Mouse (Mus musculus) liver, embryonic 14.5 days (tissue): Measurements from ENCODE around the gene Lama5. TPM values are rescaled to one million over a fixed set of nuclear protein-coding genes. Genes with fewer than 3 reads are reported as not detected.

Experiments
- ATAC-seq: fragments of 200-750 bp; cut with Nextera tagmentation; 2 replicates; pipeline ENCODE4 v1.8.0; 2017; ENCODE audit warnings: moderate number of reproducible peaks, mild to moderate bottlenecking, moderate library complexity; ENCODE audit not compliant: insufficient read depth
- DNase-seq, 3 experiments: peaks; one replicate each; pipeline ENCODE4 v3.0.0-alpha.2; 2012 to 2013; ENCODE audit warnings: low read depth in 3 of 3, low spot score in 3 of 3
- H3K27ac ChIP-seq: fragments of 300-500 bp; sonication (generic); 2 replicates; pipeline ENCODE4 v1.5.1; 2014; ENCODE audit warnings: moderate library complexity, mild to moderate bottlenecking, control low read depth, inconsistent platforms
- H3K27me3 ChIP-seq: fragments of 300-500 bp; sonication (generic); 2 replicates; pipeline ENCODE4 v1.6.1; 2014; ENCODE audit warnings: mild to moderate bottlenecking, low read length, moderate library complexity; ENCODE audit not compliant: control insufficient read depth, insufficient read depth
- H3K36me3 ChIP-seq: fragments of 300-500 bp; sonication (generic); replicated peaks from 2 replicates; pipeline ENCODE4 v1.6.1; 2014; ENCODE audit warnings: low read depth; ENCODE audit not compliant: control insufficient read depth, insufficient read depth
- H3K4me1 ChIP-seq, 2 experiments: fragments of 200-500 bp in 1 of 2; fragments of 300-500 bp in 1 of 2; sonication (generic) in 1 of 2; replicated peaks; 2 replicates each; pipeline ENCODE4 v1.6.1; 2012 to 2014; ENCODE audit warnings: antibody characterized with exemption in 1 of 2, inconsistent platforms in 1 of 2, low read length in 1 of 2; ENCODE audit not compliant: control insufficient read depth in 2 of 2, insufficient read depth in 2 of 2
- H3K4me2 ChIP-seq: fragments of 300-500 bp; sonication (generic); 2 replicates; pipeline ENCODE4 v1.6.1; 2014; ENCODE audit warnings: low read depth, mild to moderate bottlenecking, control low read depth, moderate library complexity
- H3K4me3 ChIP-seq, 2 experiments: fragments of 200-500 bp in 1 of 2; fragments of 300-500 bp in 1 of 2; sonication (generic) in 1 of 2; 2 replicates each; pipeline ENCODE4 v1.5.1; 2012 to 2014; ENCODE audit warnings: low read depth in 2 of 2, low read length in 2 of 2, mild to moderate bottlenecking in 2 of 2, control low read depth in 1 of 2, inconsistent platforms in 1 of 2, moderate library complexity in 1 of 2; ENCODE audit not compliant: insufficient read depth in 1 of 2
- H3K9ac ChIP-seq: fragments of 300-500 bp; sonication (generic); replicated peaks from 2 replicates; pipeline ENCODE4 v1.6.1; 2014; ENCODE audit warnings: mild to moderate bottlenecking, control low read depth, moderate library complexity
- H3K9me3 ChIP-seq: fragments of 300-500 bp; sonication (generic); 2 replicates; pipeline ENCODE4 v1.6.1; 2016; ENCODE audit warnings: low read length, mixed read lengths; ENCODE audit not compliant: control insufficient read depth
- CTCF ChIP-seq: IDR thresholded peaks from 2 replicates; pipeline ENCODE4 v1.5.1; 2016; ENCODE audit warnings: antibody characterized with exemption, low read depth, control low read depth
- EP300 ChIP-seq: IDR thresholded peaks from 2 replicates; pipeline ENCODE4 v1.6.1; 2016; ENCODE audit warnings: antibody characterized with exemption, low read depth
- WGBS: fragments of 180-500 bp; shearing (Covaris S2); extraction: QIAGEN DNeasy Blood & Tissue Kit; methylation state at CpG from one replicate; pipeline ENCODE4 v1.1.7; 2014; ENCODE audit not compliant: insufficient replicate concordance; 5-methylcytosine and 5-hydroxymethylcytosine counted together
- polyA plus RNA-seq, 2 experiments: library from polyadenylated mRNA; depleted of rRNA in 1 of 2; stranded (reverse) in 1 of 2; unstranded in 1 of 2; fragments of >200 nt; fragmentation: Nextera tagmentation in 1 of 2; extraction: Ambion mirVana in 1 of 2; gene quantifications; 2 replicates each; pipeline versions ENCODE4 v1.2.1 to v1.2.3; 2012 to 2014

Lama5 gene
- polyA plus RNA-seq, 2 experiments = 1.9 to 2.7 TPM

GRCm38 (mm10) chr2:180219145-180219943 lies 6.3 kb downstream of the Lama5 start:
- no peak overlapping the region for H3K4me2 ChIP-seq
- H3K27ac ChIP-seq = no peak overlapping the region
- no peak overlapping the region for H3K9ac ChIP-seq
- H3K9me3 ChIP-seq = no peaks in the 10 kb centered on the region
- WGBS = 71% methylated on average over 15 of the region's 15 CpGs
- H3K4me1 ChIP-seq = no peaks in the 10 kb centered on the region
- H3K27me3 ChIP-seq = peaks cover 8% of the 10 kb centered on the region
- TF ChIP-seq CTCF = no peak
- no peak for TF ChIP-seq EP300
- H3K36me3 ChIP-seq = no peaks in the 10 kb centered on the region
- no peak overlapping the region for H3K4me3 ChIP-seq
- ATAC-seq (no peak), DNase-seq (no peak)

- no peak for TF ChIP-seq CTCF
- no peak for TF ChIP-seq EP300
- no peaks in the 10 kb centered on the region for H3K4me1 ChIP-seq
- peaks cover 1% of the 10 kb centered on the region; the same call in 1 of the 2 replicates for H3K27me3 ChIP-seq
- H3K4me2 ChIP-seq = no peak overlapping the region
- WGBS = 62% methylated on average over 5 of the region's 5 CpGs
- H3K27ac ChIP-seq = no peak overlapping the region
- no peaks in the 10 kb centered on the region for H3K9me3 ChIP-seq
- H3K9ac ChIP-seq = no peak overlapping the region
- DNase-seq (no peak), ATAC-seq (no peak)
- H3K36me3 ChIP-seq = no peaks in the 10 kb centered on the region
- no peak overlapping the region for H3K4me3 ChIP-seq
These were observed 7.0 kb downstream of the Lama5 start for GRCm38 (mm10) chr2:180218677-180219076.

GRCm38 (mm10) chr2:180218241-180218640 lies 7.4 kb downstream of the Lama5 start:
- Histone ChIP-seq H3K27ac (no peak overlapping the region), H3K4me1 (no peaks in the 10 kb centered on the region), H3K9ac (no peak overlapping the region), H3K4me3 (no peak overlapping the region), H3K4me2 (no peak overlapping the region), H3K36me3 (no peaks in the 10 kb centered on the region), H3K27me3 (no peaks in the 10 kb centered on the region; the same call in 1 of the 2 replicates), H3K9me3 (no peaks in the 10 kb centered on the region)
- DNase-seq (no peak), ATAC-seq (no peak)
- 24% methylated on average over 3 of the region's 3 CpGs for WGBS
- TF ChIP-seq CTCF (no peak), EP300 (no peak)

GRCm38 (mm10) chr2:180217587-180217986 lies 8.1 kb downstream of the Lama5 start:
- WGBS = 72% methylated on average over 8 of the region's 8 CpGs
- no peak overlapping the region for H3K4me3 ChIP-seq
- no peaks in the 10 kb centered on the region for H3K4me1 ChIP-seq
- no peaks in the 10 kb centered on the region for H3K27me3 ChIP-seq
- no peaks in the 10 kb centered on the region for H3K36me3 ChIP-seq
- H3K9me3 ChIP-seq = no peaks in the 10 kb centered on the region
- no peak overlapping the region for H3K27ac ChIP-seq
- ATAC-seq = no peak
- no peak for TF ChIP-seq EP300
- no peak for TF ChIP-seq CTCF
- no peak overlapping the region for H3K9ac ChIP-seq
- no peak overlapping the region for H3K4me2 ChIP-seq
- DNase-seq = no peak

GRCm38 (mm10) chr2:180216921-180217320 lies 8.7 kb downstream of the Lama5 start:
- no peak overlapping the region for H3K9ac ChIP-seq
- no peaks in the 10 kb centered on the region for H3K4me1 ChIP-seq
- no peak overlapping the region for H3K4me2 ChIP-seq
- H3K36me3 ChIP-seq = no peaks in the 10 kb centered on the region
- WGBS = 31% methylated on average over 5 of the region's 5 CpGs
- DNase-seq (no peak), ATAC-seq (no peak)
- TF ChIP-seq CTCF (no peak), EP300 (no peak)
- no peaks in the 10 kb centered on the region for H3K27me3 ChIP-seq
- no peak overlapping the region for H3K4me3 ChIP-seq
- no peak overlapping the region for H3K27ac ChIP-seq
- H3K9me3 ChIP-seq = no peaks in the 10 kb centered on the region
